Mouse (Mus musculus): ENCODE measurements at regions not wholly inside any gene's neighbourhood (a gene's known extent, or its start where the extent isn't known, plus 50 kb on each side); places are given as distances from the start of the nearest gene placed in this dataset.
A peak's percentile ranks its signal among the peaks of the same experiment; 100 is the strongest.
"Not testable (repeated sequence)": the region's sequence is repeated elsewhere in the genome, so short reads cannot be mapped to it uniquely, and the experiment has no call there.

DNA sequence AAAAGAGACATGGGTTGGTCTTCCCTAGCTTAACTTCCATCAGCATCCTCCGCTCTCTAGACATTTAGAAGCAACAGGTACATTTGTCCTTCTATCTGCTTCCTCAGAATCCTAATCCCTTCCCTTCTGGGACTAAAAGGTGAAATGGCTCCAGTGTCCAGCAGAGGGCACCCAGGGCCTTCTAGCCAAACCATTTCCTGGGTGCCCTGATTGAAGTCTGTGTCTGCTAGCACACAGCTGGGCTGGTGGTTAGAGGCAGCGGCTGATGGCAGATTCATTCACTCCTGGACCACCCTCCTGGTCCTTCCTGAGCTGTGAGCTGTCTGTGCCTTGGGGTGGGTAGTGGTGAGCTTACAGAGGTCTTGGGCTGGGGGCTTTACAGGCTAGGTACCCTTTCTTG, 76.5 kb upstream of the Col13a1 start:
- peak; percentile 48 for DNase-seq
- intact Hi-C loops (cut with DNase I; ENCODE audit: low total_unique reads) = loop anchor here (10.0 kb wide), 1 partner anchor 129 kb away; no protein-coding TSS in a partner anchor

DNA sequence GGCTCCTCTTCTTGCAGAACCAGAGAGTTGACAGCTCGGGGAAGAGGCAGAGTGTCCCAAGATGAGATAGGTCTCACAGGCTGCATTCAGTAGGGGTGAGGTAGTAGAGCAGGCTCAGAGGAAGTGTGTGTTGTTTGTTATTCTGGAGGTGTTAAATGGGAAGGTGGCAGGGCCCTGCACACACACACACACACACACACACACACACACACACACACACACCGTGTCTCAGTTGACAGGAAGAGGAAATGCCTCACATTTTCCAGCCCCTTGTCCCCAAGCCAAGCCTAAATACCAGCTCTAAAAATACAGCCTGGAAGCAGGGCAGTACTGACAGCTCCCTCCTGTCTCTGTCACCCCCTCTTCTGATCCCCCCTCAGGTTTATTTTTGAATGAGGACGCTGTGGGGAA, 70.9 kb upstream of the Col13a1 start:
- intact Hi-C loops (cut with DNase I; ENCODE audit: low total_unique reads) = loop anchor here (10.0 kb wide), 1 partner anchor 135 kb away; no protein-coding TSS in a partner anchor

DNA sequence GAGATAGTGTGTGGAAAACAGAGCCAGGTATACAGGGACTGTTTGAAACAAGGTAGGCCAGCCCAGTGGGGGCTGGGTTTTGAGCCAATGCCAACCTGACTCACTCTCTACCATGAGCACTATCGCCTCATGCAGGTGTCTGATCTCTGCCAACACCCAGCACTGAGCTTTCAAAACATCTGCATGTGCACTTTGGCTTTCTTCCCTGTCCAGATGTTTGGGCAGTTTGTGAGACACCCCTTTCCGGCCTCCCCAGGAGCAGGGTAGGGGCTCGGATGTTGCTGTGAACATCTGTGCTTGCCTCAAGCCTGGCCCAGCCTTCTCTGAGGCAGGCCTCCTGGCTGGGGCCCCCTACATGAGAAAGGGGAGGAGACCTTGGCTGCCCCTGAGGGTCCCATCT, 65.5 kb upstream of the Col13a1 start:
- intact Hi-C loops (cut with DNase I; ENCODE audit: low total_unique reads) = no loop called here
- no peak for DNase-seq

More for the DNA sequence above, 70.9 kb upstream of the Col13a1 start:
- peak; percentile 66 for DNase-seq

DNA sequence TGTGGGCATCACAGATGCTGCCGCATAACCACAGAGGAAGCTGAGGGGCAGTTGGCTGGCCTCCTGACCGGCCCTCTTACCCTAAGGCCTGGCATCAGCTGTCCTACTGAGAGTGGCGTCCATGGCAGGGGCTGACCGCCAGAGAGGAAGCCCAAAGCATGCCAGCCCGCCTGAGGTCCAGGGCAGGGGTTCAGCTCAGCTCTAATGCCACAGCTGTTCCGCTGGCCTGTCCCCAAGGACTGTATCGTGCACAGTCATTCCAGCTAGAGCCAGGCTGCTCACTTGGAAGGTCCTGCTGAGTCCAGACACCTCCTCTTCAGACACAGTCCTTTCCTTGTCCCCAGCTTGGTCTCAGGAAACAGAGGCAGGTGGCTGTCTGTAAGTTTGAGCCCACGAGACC, 61.0 kb upstream of the Col13a1 start:
- intact Hi-C loops (cut with DNase I; ENCODE audit: low total_unique reads) = no loop called here

DNA sequence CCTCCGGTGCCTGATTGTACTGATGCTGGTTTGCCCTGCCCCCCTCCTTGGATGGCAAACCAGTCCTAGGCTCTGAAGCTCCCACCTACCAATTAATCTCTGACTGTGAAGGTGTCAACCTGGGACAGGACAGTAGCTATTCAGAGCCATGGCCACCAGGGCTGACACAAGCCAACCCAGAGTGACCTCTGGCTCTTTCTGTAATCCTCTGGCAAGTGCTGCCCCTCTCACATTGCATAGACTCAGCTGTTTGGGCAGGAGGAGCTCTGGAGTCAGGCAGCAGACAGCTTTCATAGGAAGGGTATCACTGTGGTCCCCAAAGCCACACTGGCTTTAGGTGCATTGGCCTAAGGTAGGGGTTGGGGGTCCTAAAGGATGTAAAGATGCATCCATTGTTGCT, 59.7 kb upstream of the Col13a1 start:
- DNase-seq = peak; percentile 72
- intact Hi-C loops (cut with DNase I; ENCODE audit: low total_unique reads) = no loop called here

More for the DNA sequence above, 61.0 kb upstream of the Col13a1 start:
- DNase-seq = peak; percentile 88

DNA sequence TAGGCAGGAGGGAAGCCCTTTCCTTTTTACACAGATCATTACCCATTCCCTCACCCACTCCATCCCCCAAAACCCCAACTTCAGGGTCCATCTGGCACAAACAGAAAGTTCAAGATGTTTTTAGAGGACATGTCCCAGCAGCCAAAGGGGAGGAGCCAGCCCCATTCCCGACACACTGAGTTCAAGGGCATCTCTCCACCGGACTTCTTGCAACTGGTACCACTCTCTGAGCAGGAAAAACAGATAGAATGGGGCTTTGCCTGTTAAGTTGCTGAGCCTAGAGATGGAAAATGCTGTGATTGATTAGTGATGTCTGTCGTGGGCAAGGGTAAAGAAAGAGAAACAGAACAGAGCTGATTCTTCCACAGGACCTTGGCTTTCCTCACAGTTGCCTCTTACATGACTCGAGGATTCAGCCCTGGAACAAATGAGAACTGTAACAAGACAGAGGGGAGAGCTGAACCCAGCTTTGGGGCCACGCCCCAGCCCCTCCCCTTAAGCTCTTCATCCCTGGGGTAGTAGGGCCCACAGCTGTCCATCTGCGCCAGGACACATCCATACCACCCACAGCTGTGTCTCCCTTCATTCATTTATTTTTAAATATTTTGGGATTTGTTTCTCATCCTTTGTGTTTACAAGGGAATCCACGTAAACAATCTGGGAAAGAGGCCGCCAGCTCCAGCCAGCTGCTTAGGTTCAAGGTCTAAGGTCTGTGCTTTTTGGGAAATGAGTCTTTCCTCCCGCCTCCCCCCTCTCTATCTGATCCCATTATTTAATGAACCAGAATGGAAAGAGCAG, 58.7 kb upstream of the Col13a1 start:
- no peak for DNase-seq
- intact Hi-C loops (cut with DNase I; ENCODE audit: low total_unique reads) = no loop called here

DNA sequence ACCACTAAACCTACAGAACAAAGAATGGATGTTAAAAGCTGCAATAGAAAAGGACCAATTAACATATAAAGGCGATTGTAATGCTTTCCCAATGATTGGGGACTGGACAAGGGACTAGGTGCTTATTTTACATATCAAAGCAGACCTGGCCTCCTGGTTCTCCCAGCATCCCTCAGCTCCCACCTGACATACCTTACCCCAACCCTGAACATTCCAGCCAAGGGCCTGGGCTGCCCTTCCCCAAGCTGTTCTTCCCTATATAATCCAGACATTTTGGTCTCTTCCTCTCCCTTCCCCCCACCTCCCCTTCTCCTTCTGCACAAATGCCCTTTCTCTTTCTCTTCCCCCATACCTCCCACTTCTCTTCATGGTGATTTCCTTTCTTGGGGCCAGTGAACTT, 57.9 kb upstream of the Col13a1 start:
- no peak for DNase-seq
- intact Hi-C loops (cut with DNase I; ENCODE audit: low total_unique reads) = no loop called here

DNA sequence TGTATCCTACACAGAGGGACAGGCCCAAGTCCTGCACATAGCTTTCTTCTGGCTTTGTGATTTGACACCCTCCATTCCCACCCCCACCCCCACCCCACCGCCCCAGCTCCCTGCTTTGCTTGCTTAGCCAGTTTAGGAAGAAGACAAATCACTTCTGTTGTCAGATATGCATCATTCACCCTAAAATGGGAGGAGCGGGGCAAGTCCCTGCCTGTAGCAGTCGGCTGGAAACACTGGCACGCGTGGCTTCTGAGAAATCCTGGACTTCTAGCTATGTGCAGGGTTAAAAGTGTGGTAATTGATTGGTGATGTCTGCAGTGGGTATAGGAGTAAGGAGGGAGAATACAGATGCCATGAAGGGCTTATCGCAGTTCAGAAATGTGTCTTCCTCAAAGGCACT, 55.4 kb upstream of the Col13a1 start:
- no peak for DNase-seq
- intact Hi-C loops (cut with DNase I; ENCODE audit: low total_unique reads) = no loop called here

DNA sequence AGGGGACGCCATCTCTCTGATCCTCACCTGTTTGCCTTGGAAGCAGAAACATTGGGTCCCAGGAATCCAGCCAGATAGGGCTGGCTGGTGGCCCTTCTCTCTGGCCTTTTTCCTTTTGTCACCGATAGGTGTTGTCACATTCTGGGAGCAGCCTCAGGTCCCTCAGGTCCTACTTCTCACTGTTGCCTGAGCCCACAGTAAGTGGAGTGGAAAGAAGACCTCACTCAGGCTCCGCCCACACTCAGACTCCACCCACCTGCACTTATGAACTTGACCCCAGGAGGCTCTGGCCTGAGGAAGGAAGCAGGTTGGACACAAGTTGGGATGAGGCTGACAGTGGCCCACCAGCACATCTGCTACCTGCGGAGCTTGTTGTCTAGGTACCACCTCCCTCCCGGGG, 54.8 kb upstream of the Col13a1 start:
- intact Hi-C loops (cut with DNase I; ENCODE audit: low total_unique reads) = no loop called here
- no peak for DNase-seq

DNA sequence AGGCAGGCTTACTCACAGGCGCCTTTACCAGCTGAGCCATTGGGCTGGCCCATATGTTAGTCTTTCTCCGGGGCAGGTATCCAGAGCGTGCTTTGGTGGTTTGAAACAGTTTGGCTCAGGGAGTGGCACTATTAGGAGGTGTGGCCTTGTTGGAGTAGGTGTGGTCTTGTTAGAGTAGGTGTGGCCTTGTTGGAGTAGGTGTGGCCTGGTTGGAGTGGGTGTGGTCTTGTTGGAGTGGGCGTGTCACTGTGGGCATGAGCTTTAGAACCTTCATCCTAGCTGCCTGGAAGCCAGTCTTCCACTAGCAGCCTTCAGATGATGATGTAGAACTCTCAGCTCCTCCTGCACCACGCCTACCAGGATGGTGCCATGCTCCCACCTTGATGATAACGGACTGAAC, 53.1 kb upstream of the Col13a1 start:
- DNase-seq; intact Hi-C loops (cut with DNase I; ENCODE audit: low total_unique reads): not testable (repeated sequence)

DNA sequence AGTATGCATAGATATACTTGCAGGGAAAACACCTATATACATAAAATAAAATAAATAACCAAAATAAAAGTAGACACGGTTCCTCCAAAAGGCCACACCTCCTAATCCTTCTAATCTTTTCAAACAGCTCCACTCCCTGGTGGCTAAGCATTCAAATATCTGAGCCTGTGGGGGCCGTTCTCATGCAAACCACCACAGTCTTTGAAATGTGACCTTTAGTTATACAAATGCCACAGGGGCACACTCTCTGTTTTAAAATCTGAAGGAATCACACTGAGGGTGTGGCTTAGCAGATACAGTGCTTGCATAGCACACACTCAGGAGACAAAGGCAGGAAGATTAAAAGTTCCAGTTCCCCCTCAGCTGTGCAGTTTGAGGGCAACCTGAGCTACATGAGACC, 50.4 kb upstream of the Col13a1 start:
- intact Hi-C loops (cut with DNase I; ENCODE audit: low total_unique reads) = no loop called here
- no peak for DNase-seq
